Mouse (Mus musculus): ENCODE results near the gene Mipol1.

Mipol1 gene

DNA sequence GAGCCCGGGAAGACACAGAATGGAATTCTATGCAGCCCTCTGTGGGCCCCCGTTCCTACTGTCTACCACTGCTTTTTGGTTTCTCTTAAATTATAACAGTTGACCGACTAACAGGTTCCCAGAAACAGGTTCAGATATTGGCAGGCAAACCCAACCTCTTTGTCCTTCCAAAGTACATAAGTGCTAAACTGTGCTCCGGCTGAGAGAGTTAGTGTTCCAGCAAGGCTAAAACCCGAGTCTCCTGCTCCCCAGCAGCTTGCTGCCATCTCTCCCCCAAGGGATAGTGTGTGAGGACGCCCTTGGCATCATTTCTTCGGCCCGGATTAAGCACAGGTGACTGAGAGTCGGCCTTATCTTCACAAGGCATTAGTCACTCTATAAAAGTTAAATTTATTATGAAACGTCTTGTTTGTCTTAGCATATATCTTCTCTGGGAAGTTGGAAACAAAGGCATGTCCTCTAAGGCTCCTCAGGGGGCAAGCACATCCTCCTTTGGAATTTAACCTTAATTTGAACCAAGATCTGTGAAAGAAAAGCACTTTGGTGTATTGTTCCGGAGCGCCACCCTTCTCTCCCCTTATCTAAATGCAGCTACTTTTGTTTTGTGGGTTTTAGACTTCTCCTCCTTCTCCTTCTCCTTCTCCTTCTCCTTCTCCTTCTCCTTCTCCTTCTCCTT, 285.6 kb downstream of the Mipol1 start:
- no peak for DNase-seq (ENCODE audit: low spot score in 2 of 2)

DNA sequence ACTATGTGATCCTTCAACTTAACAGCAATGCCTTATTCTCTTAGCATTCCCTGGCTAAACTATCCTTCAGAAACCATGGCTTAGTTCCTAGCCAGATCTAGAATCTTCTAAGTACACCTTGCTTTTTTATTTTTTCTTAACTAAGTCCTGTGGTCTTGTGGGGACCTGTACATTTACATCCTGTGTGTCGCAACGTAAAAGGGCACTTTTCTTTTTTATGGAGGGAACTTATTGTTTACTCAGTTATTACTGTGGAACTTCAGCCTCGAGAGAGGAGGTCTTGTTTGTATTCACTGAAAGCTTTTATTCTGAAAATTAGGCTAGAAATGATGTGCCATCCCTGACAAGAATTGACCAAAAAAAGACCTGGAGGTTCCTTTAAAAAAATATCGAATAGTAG, 298.1 kb downstream of the Mipol1 start:
- DNase-seq (ENCODE audit: low spot score in 2 of 2), result no peak

DNA sequence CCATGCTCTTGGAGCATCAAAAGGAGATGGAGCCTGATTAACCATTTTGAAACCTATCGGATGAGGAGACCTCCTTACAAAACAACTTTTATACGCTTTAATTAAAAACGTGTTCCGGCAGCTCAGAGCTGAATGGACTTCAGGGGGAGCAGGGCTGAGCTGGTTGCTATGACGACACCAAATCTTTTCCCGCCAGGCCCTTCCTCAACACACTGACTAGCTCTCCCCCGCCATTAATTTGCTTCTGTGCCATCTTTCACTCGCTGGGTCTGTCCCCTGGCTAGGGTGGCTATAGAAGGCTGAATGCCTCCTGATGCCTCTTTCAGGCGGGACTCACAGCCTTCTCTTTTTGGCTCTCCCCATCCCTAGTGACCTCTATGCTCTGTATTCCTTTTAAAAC, 300.2 kb downstream of the Mipol1 start:
- DNase-seq (ENCODE audit: low spot score in 2 of 2), result no peak

DNA sequence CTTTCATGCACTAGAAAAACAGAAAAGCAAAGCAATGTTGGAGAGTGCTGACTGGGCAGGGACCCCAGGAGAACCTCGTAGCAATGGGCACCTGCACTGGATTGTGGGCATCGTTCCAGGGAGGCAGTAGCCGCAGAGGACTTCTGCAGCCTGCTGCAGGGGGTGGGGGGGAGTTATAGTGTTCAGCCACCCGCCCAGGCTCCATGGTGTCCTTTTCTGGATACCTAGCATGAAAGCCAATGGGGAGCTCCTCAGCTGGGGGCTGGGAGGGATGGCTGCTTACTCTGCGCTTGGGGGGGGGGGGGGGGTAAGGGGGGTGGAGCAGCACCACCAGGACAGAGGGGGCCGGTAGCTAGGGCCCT, 304.3 kb downstream of the Mipol1 start:
- DNase-seq (ENCODE audit: low spot score in 2 of 2), result no peak

DNA sequence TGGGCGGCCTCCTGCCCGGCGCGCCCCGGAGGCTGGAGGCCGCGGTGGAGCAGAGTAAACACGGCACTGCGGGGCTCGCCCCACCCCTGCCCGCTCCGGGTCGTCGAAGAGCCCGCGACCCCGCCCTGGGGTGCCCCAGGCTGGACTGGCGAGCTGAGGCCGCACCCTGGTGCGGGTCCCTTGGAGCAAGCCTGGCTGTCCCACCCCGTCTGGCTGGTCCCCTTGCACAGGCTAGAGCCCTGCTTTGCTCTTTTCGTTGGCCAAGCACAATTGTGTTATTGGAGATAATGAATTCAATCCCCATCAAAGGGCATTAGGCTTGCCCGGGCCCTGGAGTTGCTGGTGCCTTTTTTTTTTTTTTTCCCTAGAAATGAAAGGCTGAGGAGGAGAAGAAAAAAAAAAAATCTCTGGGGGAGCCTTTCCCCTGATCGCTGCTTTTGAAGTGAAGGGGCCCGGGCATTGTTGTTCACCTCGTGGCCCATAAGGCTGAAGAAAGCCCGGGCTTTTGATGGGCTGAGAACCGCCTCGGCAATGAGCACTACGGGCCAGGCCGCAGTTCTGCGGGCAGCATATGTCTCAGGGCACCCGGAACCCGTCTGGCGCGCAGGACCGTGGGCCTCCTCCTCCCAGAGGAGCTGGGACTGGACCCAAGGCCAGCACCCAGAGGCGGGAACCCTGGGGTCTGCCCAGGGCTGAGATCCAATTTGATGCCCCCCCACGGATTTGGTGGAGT, 304.8 kb downstream of the Mipol1 start:
- no peak for DNase-seq (ENCODE audit: low spot score in 2 of 2)

DNA sequence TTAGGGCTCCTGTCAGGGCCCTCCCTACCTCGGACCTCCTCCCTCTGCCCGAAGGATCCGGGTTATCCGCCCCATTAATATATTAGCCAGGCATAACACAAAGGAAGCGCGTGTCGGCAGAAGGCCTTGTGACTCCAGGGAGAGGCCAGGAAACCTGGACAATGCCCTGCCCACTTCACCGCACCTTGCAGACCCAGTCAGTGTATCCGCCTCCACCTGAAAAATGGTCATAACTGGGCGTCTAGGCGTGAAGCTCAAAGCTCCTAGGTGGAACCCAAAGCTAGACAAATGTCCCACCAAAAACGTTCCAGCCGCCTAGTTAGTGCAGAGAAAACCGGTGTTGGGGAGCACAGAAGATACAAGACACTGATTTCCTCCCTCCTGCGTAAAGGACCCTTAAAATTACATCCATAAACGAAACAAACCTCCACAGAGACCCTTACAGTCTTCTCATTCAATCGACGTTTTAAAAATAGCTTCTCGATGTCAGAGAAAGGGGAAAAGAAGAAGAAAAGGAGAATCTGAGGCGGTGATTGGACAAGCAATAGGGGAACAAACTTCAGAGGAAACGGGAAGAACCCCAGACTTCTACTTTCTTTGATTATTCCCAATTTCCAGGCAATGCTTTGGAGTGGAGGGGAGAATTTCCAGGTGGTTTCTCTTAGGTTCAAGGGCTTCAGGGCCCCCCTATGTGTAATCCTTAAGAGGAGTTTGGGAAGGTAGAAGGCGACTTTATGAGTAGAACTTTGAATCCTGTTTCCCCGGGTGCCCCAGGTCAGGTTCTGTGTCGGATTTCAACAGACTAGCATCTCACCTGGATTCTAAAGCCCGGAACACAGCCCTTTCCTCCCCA, 306.1 kb downstream of the Mipol1 start:
- no peak for DNase-seq (ENCODE audit: low spot score in 2 of 2)

DNA sequence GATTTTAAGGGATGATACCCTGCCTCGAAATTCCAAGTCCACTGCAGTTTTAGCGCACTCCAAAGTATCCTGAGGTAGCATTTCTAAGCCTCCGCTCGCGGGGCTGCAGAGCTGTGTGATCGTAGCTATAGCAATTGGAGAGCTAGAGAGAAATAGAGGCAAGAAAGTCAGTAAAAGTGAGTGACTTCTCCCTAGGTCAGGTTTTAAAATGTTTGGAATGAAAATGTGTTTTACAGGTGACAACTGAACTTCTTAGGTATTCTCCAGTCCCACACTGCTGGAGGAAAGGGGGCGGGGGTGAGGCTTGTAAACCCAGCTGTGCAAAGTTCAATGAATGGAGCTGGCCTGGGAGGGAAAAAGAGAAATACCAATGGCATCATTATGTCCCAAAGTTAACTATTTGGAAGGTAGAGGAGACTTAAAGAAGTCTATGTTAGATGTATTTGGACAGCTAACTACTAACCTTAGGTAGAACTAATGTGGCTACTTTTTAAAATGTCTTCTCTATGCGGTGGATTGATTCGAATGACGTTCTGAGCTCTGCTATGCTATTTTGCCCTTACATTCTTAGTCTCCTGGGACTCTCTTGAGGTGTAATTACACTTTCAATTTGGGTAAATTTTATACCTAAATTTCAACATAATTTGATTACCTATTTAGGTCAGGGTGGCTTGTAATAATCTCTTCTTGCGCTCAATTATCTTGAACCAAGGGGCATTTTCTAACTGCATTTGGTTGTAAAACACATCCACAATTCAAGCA, 306.9 kb downstream of the Mipol1 start:
- DNase-seq (ENCODE audit: low spot score in 2 of 2), result no peak

DNA sequence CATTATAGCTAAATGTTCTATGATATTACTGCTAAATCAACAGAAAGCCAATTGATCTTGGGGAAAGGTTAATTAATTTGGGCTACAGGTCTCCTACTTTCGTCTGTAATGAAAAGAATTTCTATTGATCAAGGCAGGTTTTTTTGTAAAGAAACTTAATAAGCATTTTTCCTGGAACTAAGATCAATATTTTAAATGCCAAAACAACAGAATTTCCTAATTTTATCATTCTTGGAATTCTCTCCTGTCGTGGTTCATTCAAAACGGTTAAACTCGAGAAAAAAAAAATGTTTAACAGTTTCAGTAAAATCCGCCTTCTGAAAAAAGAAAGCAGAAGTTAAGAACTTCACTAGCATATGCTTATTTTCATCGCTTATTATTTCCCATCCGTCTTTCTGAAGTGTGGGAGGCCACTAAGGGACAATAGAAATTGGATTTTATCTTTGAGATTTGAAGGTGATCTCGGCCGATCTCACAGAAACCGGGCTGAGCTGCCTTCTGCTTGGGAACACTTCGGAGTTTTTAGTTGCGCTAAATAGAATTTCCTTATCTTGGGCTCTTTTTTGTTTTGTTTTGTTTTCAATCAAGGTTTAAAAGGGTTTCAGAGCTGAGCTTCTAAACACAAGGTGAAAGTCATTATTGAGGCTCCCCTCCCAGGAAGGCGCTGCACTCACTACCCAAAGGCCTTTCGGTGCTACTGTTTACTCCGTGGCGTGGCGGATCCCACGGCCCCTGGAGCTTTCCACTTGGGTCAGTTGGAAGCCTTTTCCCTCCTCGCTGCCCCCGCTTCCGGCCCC, 307.8 kb downstream of the Mipol1 start:
- DNase-seq (ENCODE audit: low spot score in 2 of 2), result no peak

DNA sequence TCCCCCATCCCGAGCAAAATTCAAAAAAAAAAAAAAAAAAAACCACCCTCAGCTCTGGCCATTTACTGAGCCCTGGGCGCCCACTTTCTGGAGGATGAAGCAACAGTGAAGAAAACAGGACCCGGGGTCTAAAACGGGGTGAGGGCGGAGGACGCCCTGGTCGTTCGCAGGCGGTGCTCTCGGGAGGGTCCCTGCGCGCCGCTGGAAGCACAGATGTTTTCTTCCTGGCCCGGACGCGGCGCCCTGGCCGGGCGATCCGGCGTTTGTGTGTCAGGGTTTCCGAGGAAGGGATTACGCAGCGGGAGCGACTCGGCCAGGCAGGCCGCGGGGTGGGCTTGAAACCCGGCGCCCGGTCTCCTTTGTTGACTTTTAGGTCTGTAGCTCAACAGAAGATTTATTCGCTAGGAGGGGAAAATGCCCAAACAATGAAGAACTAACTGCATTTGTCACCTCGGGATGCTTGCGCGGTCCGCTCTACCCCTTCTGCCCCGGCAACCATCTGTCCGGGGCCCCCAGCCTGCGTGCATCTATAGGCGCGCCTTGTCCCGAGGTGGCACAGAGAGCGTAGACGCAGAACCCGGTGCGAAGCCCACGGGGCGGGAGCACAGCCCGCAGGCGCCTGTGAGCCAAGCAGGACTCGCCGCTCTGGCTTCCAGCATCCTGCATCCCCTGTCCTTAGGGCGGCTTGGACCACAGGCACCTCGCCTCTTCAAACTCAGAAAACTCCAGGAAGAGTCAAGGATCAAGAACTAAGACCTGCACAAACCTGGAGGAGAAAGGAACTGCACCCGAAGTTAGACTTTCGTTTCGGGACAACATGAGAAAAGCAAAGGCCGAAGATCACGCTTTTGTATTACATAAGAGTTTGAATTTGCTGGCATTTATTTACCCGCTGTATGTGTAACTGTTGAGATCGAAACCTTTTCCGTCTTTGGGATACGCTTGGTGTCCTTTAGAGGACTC, 308.6 kb downstream of the Mipol1 start:
- DNase-seq (ENCODE audit: low spot score in 2 of 2), result peak in 1 of 2 experiments; percentile 19

DNA sequence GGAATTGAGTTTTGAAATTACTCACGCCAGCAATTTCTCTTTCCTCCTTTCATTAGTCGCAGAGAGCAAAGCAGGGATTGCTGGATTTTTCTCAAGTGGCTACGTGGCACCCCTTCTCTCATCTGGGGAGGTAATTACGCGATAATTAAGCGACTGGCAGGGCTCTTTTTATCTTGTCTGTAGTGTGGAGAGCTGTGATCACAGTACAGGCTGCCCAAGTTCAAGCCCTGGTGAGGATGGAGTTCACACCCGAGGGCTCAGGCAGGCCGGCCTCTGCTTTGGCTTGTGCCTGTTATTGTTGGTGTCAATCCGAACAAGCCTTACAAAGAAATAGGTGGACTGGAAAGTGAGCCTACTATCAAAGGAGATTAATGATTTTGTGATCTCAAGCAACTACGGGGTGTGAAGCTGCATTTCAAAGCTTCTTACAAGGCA, 309.3 kb downstream of the Mipol1 start:
- DNase-seq (ENCODE audit: low spot score in 2 of 2), result peak in 1 of 2 experiments; percentile 40

DNA sequence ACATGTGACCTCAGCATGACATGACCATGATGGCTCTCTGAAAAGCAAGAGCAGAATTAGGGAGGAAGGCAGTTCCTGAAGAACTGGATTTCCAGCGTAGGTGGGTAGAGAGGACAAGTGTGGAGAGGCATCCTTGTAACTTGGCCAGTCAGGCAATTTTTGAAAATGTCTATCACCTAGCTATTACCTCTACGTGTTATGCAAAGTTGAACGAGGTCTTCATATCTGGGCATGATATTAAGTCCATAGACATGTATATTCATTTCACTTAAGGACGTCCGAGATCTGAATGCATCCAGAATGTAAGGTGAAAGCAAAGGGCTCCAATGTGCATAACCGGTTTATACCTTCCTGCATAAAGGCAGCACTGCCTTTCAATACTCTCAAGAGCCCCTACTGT, 310.9 kb downstream of the Mipol1 start:
- DNase-seq (ENCODE audit: low spot score in 2 of 2), result no peak

DNA sequence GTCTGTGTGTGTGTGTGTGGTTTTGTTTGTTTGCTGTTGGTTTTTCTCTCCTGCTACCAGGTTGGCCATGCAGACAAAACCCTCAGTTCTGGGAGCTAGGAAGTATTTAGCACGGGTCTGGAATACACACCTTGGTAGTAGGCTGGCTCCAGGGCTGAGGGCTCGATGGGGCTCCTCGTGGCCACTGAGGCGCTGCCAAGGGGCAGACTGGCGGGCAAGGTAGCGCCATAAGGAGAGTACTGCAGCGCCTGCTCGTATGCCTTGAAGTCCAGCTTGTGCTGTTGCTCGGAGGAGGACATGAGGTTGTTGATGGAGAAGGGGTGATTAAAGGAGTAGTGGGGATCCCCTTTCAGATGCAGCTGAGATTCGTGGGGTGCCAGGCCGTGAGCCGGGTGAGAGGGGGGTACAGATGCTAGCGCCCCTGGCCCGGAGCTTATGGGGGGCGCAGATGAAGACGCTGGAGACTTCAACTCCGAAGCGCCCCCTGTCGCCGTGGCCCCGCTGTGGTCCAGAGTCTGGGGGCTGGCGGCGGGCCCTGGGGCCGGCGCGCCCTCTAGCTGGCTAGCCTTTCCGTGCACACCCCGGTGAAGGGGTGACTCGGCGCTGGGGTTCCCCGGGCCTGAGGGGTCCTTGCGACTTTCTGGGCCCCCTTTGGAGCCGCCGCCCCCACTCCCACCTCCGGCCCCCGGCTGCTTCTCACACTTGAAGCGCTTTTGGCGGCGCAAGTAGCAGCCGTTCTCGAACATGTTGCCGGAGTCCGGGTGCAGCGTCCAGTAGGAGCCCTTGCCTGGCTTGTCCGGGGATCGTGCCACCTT, 311.9 kb downstream of the Mipol1 start:
- peak in 1 of 2 experiments; percentile 24 for DNase-seq (ENCODE audit: low spot score in 2 of 2)

DNA sequence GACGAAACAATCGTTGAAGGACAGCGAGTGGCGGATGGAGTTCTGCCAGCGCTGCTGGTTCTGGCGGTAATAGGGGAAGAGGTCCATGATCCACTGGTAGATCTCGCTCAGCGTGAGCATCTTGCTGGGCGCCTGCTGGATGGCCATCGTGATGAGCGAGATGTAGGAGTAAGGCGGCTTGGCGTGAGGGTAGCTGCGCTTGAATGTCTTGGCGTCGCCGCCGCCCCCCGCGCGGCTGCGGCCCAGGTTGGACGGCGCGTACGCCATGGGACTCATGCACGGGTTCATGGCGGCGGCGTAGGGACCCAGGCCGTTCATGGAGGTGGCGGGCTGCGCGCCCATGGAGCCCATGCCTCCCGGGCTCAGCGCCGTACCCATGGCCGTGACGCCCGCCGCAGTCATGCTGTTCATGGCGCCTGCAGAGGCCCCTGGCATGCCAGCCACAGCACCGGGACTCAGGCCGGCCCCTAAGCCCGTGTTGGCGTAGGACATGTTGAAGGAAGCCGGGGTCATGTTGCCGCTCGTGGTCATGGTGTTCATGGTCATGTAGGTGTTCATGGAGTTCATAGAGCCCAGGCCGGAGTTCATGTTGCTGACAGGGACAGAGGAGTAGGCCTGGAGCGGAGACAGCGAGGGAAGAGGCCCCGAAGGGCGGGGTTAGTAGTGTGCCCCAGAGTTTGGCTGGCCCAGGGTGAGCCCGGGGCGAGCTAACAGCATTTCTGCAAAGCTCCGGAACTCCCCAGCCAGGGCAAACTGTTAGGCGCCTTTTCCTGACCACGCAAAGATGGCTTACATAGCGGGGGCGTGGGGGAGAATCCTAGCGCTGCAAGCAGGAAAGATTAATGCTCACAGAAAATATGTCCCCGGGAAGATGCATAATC, 312.8 kb downstream of the Mipol1 start:
- DNase-seq (ENCODE audit: low spot score in 2 of 2), result peak in 1 of 2 experiments; percentile 4

DNA sequence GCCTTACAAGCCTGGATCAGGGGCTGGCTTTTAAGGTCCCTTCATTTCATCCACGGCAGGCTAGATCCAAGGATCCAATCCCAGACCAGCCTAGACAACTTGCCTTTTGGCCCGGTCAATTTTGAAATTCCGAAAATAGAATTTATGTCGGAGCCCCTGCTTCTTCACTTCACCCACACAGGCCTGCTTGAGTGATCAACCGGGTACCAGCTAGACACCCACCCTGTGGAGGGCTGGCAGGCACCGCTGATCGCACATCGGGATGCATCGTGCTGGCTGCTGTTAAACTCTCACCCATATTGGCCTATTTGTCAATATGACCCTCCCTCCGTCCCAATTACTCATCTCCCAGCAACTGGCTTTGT, 313.4 kb downstream of the Mipol1 start:
- peak in 1 of 2 experiments; percentile 6 for DNase-seq (ENCODE audit: low spot score in 2 of 2)

DNA sequence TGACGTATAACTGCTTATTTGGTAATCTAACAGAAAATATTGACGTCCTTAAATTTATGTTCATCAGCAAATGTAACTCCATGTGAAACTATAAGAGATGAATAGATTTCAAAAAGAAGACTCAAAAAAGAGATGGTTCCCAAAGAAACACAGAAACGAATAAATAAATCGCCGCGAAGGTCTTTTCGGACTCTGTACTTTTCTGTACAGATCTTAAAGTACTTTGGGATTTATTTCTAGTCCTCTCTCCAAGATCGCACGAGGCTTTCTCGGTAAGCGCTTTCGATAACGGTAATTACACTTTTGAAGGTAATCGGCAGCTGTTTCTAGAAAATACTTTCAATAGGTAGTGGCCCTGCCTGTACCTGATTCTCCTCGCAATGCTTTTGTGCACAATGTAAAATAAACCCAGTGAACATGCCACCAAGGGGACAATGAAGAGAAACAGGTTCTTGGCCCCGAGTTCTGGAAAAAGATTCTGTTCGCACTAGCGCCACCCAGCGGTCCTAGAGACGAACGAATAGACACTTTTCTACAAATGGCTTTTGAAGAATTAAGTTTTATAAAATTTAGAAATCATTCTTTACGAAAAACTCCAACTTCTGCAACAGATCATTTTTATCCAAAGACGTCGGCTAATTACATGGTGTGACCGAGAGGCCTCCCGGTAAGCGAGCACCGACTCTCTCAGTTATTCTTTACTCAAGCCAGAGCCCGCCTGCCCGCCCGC, 314.6 kb downstream of the Mipol1 start:
- DNase-seq (ENCODE audit: low spot score in 2 of 2), result peak in 1 of 2 experiments; percentile 36

DNA sequence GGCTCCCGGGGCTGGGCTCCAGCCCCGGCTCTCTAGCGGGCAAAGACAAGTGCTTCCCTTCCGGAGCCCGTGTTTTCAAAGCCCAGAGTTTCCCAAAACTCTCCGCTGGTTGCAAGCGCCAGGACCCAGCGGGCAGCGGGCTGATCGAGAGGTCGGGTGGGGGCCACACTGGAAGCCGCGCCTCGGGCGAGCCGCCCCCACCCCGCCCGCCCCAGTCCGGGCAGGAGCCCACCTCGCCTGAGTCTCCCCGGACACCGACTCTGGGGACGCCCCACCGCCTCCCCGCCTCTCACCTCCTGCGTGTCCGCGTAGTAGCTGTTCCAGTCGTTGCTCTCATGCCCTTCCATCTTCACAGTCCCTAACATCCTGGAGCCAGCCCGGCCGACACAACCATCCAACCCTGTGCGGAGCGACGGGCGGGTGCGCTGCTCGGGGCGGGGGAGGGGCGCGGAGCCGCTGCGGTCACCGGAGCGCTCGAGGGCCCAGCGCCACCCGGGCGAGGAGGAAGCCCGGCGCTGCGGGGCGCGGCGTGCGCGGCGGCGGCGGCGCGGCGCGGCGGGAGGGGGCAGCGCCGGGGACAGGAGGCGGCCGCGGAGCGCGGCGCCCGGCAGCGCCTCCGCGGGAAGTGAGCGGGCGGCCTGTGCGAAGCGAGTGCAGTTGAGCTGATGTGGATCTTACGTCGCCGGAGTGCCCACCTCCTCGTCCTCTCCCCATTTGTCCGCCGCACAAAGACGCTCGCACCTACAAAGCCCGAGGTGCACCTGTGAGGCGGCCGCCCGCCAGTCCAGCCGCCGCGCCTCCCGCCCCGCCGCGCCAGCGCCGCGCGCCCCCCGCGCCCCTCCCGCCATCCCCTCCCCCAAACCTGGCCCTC, 315.4 kb downstream of the Mipol1 start:
- no peak for DNase-seq (ENCODE audit: low spot score in 2 of 2)
